Mouse (Mus musculus): ENCODE measurements at regions not wholly inside any gene's neighbourhood (a gene's known extent, or its start where the extent isn't known, plus 50 kb on each side); places are given as distances from the start of the nearest gene placed in this dataset.
A peak's percentile ranks its signal among the peaks of the same experiment; 100 is the strongest.

DNA sequence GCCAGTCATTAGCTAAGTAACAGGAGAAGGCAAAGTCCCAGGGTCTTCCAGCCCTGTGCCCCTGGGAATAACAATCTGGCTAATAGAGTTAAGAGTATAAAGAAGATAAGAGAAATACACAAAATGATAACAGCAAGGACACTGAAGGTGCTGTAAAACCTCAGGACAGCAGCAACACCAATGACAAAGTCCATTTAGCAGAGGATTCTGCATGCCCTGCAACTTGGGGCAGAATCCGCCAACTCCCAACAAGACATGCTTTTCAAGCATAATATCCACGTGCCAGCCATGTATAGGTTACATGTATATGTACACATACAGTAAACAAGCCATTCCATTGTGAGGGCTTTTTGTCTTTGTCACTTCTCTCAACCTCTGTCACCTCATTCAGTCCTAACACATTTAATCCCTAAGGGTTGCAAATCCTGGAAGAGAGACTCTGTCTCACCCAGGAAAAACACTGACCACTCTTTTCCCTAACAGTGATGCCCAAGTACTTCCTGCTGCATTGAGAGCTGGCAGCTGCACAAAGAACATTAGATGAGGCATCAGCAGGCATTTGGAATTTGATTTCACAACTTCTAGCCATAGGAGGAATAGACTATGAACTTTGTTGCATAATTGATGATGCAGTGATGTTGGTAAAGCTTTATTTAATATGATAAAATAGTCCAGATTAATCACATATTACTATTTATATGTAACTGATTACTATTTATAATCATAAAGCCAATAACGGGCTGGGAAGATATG is 105.8 kb upstream of the Slc4a7 start:
- no peak for DNase-seq (ENCODE audit: low spot score)

DNA sequence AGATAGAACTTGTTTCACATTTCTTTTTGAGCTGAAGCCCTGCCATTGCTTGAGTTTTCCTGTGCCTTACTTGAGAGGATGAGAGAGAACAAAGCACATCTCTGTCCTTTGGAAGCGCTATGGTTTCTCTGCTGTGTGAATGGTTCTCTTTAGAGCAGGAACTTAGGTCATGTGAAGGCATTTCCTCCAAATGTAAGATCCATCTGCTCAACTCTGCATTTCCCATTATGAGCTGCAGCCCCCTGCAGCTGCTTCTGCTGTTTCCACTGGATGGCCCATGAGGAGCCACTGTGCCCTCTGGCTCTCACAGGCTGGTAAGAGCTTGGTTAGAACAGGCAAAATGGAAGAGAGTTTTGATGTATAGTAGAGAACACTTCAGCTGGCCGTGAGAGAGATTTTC is 102.5 kb upstream of the Slc4a7 start:
- DNase-seq (ENCODE audit: low spot score) = no peak

DNA sequence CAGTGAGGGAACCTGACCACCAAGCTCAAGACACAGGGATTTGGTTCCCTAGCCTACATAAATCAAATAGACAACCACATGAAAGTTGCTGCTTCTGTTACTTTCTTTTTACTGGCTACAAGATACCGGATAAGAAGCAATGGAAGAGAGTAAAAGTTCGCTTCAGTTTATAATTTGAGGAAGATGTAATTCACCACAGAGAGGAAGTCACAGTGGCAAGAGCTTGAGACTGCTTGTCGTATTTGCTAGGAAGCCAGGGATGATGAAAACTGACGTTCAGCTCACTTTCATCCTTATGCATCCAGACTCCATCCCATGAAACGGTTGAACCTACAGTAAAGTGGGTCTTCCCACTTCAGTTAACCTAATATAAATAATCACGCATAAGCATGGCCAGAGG is 102.1 kb upstream of the Slc4a7 start:
- DNase-seq (ENCODE audit: low spot score) = no peak

GRCm38 (mm10) chr14:14603439-14603838 is 98.6 kb upstream of the Slc4a7 start:
- no peak for DNase-seq (ENCODE audit: low spot score)

DNA sequence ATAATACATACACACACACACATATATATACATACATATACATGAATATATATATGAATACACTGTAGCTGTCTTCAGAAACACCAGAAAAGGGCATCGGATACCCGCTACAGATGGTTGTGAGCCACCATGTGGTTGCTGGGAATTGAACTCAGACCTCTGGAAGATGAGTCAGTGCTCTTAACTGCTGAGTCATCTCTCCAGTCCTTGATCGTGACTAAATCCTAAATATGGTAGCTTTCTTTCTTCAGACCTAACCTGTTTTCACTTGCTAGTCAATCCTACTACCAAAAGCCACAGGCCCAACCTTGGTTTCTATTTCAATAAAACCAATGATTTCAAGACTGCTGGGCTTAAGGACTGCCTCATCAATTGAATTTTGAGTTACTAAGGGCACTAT is 95.0 kb upstream of the Slc4a7 start:
- DNase-seq (ENCODE audit: low spot score) = no peak

DNA sequence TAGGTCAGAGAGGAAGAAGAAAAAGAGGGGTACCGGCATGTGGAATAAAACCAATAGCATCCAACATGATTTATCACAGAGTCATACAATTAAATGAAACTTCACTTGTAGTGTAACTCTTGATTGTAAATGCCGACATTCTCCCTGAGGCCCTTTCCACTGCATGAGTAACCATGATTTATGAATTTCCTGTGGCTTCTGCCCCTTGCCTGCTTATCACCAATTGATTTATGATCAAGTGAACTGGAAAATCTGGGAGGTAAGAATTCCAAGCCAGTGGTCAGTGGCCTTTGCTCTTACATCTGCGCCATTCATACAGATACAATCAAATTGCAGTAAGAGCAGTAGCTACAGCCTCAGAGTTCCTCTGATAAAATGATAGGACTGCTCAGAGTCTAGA is 89.8 kb upstream of the Slc4a7 start:
- DNase-seq (ENCODE audit: low spot score) = no peak

DNA sequence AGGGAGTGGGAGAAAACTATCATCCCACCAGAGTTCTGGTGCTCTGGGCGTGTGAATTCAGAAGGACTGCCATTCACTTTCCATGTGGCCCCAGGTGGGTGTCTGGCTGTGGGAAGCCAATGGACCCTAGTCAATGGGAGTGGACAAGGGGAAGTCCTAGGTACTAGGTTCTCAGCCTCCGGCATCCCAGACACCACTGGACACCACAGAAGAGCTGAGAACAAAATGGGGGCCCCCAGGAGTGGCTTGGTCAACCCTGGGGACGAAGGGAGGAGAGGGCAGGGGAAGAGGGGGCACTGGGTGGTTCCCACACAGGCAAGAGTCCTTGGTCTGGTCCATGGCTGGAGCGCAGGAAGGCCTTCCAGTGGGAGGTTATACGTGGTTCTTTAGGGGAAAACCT is 81.8 kb upstream of the Slc4a7 start:
- no peak for DNase-seq (ENCODE audit: low spot score)

GRCm38 (mm10) chr14:14628673-14629072 is 73.4 kb upstream of the Slc4a7 start:
- no peak for DNase-seq (ENCODE audit: low spot score)

DNA sequence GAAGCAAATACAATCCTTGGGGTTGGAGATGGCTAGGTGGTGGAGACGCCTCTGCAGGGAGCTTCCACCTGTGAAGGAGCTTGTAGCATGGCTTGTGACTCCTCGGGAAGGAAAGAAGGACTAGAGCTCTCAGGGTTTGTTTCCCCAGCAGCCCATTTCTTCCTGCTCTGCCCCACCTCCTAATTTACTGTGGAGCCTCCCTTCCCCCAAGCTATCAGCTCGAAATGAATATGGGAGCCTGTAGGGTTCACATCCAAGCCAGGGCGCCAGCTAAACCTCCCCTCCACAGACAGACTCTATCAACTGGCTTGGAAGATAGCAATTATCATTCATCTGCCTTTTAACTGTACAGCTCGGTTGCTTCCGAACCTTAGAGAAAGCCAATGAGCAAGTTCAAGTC is 70.3 kb upstream of the Slc4a7 start:
- DNase-seq (ENCODE audit: low spot score) = no peak

DNA sequence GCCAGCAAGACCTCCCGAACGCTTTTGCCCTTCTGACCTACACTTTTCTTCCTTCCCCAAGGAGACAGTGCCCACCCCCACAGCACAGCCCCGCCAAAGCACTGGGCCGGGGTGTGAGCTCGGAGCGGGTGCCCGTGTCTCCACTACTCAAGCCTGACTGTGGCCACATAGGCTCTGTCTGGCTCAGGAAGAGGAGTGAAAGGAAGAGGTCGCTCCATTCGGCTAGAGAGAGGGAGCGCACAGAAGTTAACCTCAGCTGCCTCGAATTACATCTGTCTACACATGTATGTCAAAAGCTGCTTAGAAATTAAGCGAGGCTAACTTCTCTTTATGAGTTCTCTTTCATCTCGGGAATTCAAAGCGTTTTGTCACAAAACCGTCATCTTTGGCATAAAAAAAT is 69.6 kb upstream of the Slc4a7 start:
- DNase-seq (ENCODE audit: low spot score) = no peak

DNA sequence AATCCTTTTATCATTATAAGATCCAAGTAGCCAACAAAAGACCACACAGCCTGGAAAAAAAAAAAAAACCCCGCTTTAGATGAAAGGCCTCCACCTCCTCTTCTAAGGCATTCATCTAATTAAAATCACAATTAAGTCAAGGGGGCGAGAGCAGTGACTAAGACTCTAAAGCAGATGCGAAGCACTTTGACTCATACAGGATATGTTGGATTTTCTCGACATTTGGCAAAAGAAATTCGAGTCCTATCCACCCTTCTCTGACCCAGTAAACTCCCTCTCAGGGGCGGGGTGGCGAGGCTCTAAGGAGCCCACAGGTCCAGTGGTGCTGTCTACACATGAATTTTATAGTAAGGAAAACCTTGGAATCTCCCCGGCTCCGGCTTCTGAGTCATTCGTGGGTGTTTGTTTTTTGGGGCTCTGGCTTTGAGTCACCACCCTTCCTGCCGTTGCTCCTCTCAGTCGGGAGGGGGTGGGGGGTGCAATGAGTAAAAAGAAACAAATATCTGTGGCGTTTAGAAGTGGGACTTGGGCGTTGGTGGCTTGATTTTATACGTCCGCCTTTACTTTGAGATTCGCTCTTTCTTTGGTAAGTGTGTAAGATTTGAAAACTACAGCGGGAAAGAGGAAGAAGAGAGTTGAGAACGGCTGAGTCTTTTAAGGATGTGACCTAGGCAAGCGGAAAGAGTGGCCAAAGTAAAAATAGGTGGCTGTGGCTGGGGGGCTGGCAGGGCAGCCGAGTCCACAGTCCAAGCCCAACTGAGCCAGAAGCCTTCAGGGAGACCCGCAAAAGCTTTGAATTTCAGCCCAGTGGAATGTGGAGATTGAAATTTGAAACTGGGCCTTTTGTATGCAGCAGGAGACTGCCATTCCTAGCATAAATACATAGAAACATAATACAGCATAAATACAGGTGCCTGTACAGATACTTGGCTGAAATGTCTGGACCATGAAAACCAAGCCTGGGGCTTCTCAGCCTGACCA is 68.8 kb upstream of the Slc4a7 start:
- peak; percentile 36 for DNase-seq (ENCODE audit: low spot score)

GRCm38 (mm10) chr14:14634021-14634420 is 68.1 kb upstream of the Slc4a7 start:
- DNase-seq (ENCODE audit: low spot score) = no peak

DNA sequence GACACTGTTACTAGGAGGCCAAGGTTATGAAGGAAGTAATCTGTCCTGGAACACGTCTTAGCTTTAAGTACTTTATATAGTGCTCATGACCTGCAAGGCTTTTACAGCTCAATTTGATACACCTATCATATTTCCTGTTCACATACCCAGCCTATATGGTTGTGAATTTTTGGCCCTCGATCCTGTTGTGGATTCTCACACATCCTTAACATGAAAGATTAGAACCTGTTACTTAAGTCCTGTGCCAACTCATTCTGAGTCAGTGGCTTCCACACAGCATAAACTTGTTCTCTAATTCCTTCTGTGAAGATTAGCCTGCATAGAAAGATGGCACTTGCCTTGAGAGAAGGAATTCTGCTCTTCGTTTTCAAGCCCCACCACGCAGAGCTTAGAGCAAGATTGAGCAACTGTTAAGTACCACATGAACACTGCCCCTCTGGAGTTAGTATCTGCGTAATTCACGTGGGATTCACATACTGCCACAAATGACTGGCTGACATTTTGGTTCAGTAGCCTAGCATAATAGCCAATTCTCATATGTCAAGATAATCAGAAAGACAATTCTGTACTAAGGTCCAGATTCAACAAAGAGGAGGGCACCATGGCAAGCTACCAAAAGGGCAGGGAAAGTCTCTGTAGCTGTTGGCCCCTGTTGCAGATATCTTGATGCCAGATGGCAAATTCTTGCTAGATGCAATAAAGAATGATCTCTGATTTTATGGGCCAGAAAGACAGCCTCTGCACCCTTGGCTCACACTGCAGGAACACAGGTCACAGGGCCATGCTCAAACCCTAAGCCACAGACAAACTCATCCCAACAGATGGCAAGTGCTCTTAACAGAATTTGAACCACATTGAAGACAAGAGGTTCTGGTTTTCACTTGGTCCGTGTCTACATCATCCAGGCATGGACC is 62.7 kb upstream of the Slc4a7 start:
- no peak for DNase-seq (ENCODE audit: low spot score)

GRCm38 (mm10) chr14:14640023-14640441 is 62.0 kb upstream of the Slc4a7 start:
- DNase-seq (ENCODE audit: low spot score) = peak; percentile 23

DNA sequence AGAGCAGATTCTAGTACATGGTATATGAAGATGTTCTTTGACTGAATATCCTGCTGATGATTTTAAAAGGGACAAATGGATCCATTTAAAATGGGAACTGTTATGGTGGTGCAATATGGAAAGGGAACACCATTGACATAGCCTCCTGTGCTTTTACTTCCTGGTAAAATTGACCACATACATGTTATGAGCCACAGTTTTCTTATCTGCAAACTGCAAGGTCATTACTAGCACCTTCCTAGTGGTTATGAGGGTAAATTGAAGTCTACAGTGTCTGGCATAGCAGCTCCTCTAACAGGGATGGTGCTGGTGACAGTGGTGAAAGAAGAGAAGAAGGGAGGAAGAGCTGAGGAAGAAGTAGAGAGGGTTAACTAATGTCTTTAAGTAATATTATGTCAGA is 61.5 kb upstream of the Slc4a7 start:
- DNase-seq (ENCODE audit: low spot score) = no peak

- no peak for DNase-seq (ENCODE audit: low spot score)
These were observed 58.5 kb upstream of the Slc4a7 start for GRCm38 (mm10) chr14:14643533-14643932.

DNA sequence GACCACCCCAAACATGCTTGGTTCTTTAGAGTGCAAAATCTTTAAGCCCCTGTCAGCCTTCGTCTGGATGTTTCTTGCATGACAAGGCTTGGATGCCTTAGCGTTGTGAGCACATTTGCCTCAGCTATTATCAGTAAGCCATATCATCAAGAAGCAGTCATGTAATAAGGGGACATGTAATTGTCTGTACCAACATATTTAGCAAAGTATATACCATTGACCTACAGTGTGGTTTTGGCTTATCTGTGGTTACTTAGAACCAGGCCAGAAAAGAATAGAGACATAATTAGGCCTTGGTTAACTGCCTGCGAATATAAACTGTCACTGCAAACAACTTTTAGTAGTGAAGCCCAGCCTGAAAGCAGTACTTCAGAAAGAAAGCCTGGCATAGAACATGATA is 57.0 kb upstream of the Slc4a7 start:
- no peak for DNase-seq (ENCODE audit: low spot score)
